Mouse (Mus musculus): ENCODE data around the gene Prps2. TPM values are rescaled to one million over a fixed set of nuclear protein-coding genes. Genes with fewer than 3 reads are reported as not detected.
"Not testable (repeated sequence)": the region's sequence is repeated elsewhere in the genome, so short reads cannot be mapped to it uniquely, and the experiment has no call there.

Gene Prps2
- total RNA-seq, 2 experiments from 2014 or later: 23.1 to 28.9 TPM

GRCm38 (mm10) chrX:167329620-167330019 is 52.9 kb downstream of the Prps2 start:
- intact Hi-C loops (cut with DNase I): no loop called here
- DNase-seq (ENCODE audit: low spot score in 2 of 2): no peak

- intact Hi-C loops (cut with DNase I): no loop called here
- DNase-seq (ENCODE audit: low spot score in 2 of 2): peak in 1 of 2 experiments; percentile 12
Measured at GRCm38 (mm10) chrX:167329098-167329497, 53.5 kb downstream of the Prps2 start.

- intact Hi-C loops (cut with DNase I): no loop called here
- no peak for DNase-seq (ENCODE audit: low spot score in 2 of 2)
Measured at GRCm38 (mm10) chrX:167328519-167328918, 54.0 kb downstream of the Prps2 start.

- intact Hi-C loops (cut with DNase I): no loop called here
- DNase-seq (ENCODE audit: low spot score in 2 of 2): no peak
Measured at GRCm38 (mm10) chrX:167323742-167324141, 58.8 kb downstream of the Prps2 start.

- intact Hi-C loops (cut with DNase I): no loop called here
- DNase-seq (ENCODE audit: low spot score in 2 of 2): no peak
Measured at GRCm38 (mm10) chrX:167321233-167321806, 61.2 kb downstream of the Prps2 start.

GRCm38 (mm10) chrX:167318819-167319396 is 63.6 kb downstream of the Prps2 start:
- no peak for DNase-seq (ENCODE audit: low spot score in 2 of 2)
- intact Hi-C loops (cut with DNase I): no loop called here

GRCm38 (mm10) chrX:167315766-167316165 is 66.8 kb downstream of the Prps2 start:
- intact Hi-C loops (cut with DNase I): no loop called here
- DNase-seq (ENCODE audit: low spot score in 2 of 2): no peak

- no peak for DNase-seq (ENCODE audit: low spot score in 2 of 2)
- intact Hi-C loops (cut with DNase I): no loop called here
Measured at GRCm38 (mm10) chrX:167315093-167315726, 67.3 kb downstream of the Prps2 start.

GRCm38 (mm10) chrX:167302061-167302460 is 80.5 kb downstream of the Prps2 start:
- intact Hi-C loops (cut with DNase I); DNase-seq (ENCODE audit: low spot score in 2 of 2): not testable (repeated sequence)

Other genes with a start within 250 kb of the Prps2 start
- gene Tmsb4x, start 173.4 kb downstream of the Prps2 start, total RNA-seq (2021): 100 to 1,000 TPM; 896 to 982 TPM
- gene Tlr8, start 118.4 kb downstream of the Prps2 start, total RNA-seq (2021): under 1 TPM; 0.12 to 0.16 TPM
- 1 to 10 TPM; 3.3 to 4.9 TPM for gene Tlr7, start 52.2 kb downstream of the Prps2 start, total RNA-seq (2021)

Measured in left cerebral cortex, postnatal 36 days (tissue).